Mouse (Mus musculus) heart, embryonic 12.5 days (tissue): ENCODE results near the gene Smug1. TPM values are rescaled to one million over a fixed set of nuclear protein-coding genes. Genes with fewer than 3 reads are reported as not detected.

Experiments
- ATAC-seq: fragments of 200-750 bp; cut with Nextera tagmentation; 2 replicates; pipeline ENCODE4 v1.8.0; 2017; ENCODE audit warnings: moderate TSS enrichment, moderate library complexity; ENCODE audit not compliant: insufficient number of reproducible peaks, low FRiP score
- H3K27ac ChIP-seq: fragments of 300-500 bp; sonication (generic); 2 replicates; pipeline ENCODE4 v1.5.1; 2016; ENCODE audit warnings: mild to moderate bottlenecking, moderate library complexity; ENCODE audit not compliant: poor library complexity, severe bottlenecking
- H3K27me3 ChIP-seq: fragments of 300-500 bp; sonication (generic); replicated peaks from 2 replicates; pipeline ENCODE4 v1.6.1; 2016; ENCODE audit warnings: mild to moderate bottlenecking, moderate library complexity
- H3K36me3 ChIP-seq: fragments of 300-500 bp; sonication (generic); 2 replicates; pipeline ENCODE4 v1.6.1; 2016; ENCODE audit warnings: mild to moderate bottlenecking, moderate library complexity
- H3K4me1 ChIP-seq: fragments of 300-500 bp; sonication (generic); replicated peaks from 2 replicates; pipeline ENCODE4 v1.6.1; 2016; ENCODE audit warnings: mild to moderate bottlenecking
- H3K4me2 ChIP-seq: fragments of 300-500 bp; sonication (generic); 2 replicates; pipeline ENCODE4 v1.6.1; 2016; ENCODE audit warnings: mild to moderate bottlenecking, moderate library complexity
- H3K4me3 ChIP-seq: fragments of 300-500 bp; sonication (generic); 2 replicates; pipeline ENCODE4 v1.5.1; 2016; ENCODE audit warnings: mild to moderate bottlenecking
- H3K9ac ChIP-seq: fragments of 300-500 bp; sonication (generic); 2 replicates; pipeline ENCODE4 v1.6.1; 2016; ENCODE audit warnings: mild to moderate bottlenecking, moderate library complexity
- H3K9me3 ChIP-seq: fragments of 300-500 bp; sonication (generic); replicated peaks from 2 replicates; pipeline ENCODE4 v1.6.1; 2016; ENCODE audit warnings: mild to moderate bottlenecking, moderate library complexity
- WGBS: fragments of 180-500 bp; shearing (Covaris S2); methylation state at CpG from one replicate; pipeline ENCODE4 v1.1.7; 2016; 5-methylcytosine and 5-hydroxymethylcytosine counted together
- polyA plus RNA-seq: library from polyadenylated mRNA; unstranded; fragments of >200 nt; fragmentation: Nextera tagmentation; extraction: Ambion mirVana; gene quantifications from 2 replicates; pipeline ENCODE4 v1.2.1, GENCODE M21; 2016

The Smug1 gene
- polyA plus RNA-seq, 1 experiment from 2014 or later: 17.4 TPM

GRCm38 (mm10) chr15:103163182-103163919 lies 3.5 kb downstream of the Smug1 start:
- no peaks in the 10 kb centered on the region for H3K9me3 ChIP-seq
- peak overlapping the region; percentile 76 for H3K9ac ChIP-seq
- H3K36me3 ChIP-seq: no peaks in the 10 kb centered on the region
- ATAC-seq: peak; percentile 76
- 7% methylated on average over 25 of the region's 25 CpGs for WGBS
- H3K27ac ChIP-seq: no peak overlapping the region
- peaks cover 38% of the 10 kb centered on the region for H3K27me3 ChIP-seq
- peak overlapping the region; percentile 76 for H3K4me3 ChIP-seq
- H3K4me2 ChIP-seq: peak overlapping the region; percentile 72
- peaks cover 6% of the 10 kb centered on the region for H3K4me1 ChIP-seq

DNA sequence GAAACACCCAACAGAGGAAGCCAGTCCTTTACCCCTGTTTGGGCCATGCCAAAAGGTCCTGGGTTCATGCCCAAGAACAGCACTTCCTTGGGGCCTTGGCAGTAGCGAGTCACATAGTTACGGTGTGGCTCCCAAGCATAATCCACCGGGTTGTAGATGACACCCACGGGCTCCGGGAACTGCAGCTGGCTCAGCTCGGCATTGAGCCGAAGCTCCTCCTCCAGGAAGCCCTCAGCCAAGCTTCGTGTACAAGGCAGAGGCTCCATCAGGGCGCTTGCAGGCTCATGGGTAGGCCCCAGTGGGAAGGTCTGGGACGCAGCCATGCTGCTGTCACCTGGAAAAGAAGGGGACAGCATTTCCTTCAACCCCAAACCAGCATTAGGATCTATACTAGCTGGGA lies 9.3 kb downstream of the Smug1 start:
- Histone ChIP-seq H3K9me3 (no peaks in the 10 kb centered on the region), H3K36me3 (peaks cover 16% of the 10 kb centered on the region; the same call in 1 of the 2 replicates), H3K4me3 (no peak overlapping the region), H3K4me2 (no peak overlapping the region), H3K27me3 (peaks cover 39% of the 10 kb centered on the region), H3K27ac (no peak overlapping the region), H3K4me1 (peaks cover 2% of the 10 kb centered on the region), H3K9ac (no peak overlapping the region)
- no peak for ATAC-seq
- 74% methylated on average over 10 of the region's 10 CpGs for WGBS

DNA sequence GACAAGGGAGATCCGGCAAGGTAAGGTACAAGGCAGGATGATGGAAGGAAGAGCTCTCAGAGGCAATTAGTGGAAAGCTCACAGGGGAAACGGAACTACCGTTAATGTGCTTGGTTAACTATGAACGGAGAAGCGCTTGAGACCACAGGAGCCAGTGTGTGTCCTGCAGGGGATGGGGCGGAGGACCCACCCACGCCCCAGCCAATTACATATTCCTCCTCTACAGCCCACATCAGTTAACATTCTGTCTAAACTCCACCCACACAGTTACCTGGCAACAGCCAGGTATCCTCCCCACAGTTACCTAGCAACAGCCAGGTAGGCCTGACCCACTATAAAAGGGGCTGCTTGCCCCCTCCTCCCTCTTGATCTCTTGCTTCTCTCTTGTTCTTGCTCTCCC lies 10.0 kb downstream of the Smug1 start:
- Histone ChIP-seq H3K27ac (no peak overlapping the region), H3K4me1 (no peaks in the 10 kb centered on the region), H3K9ac (no peak overlapping the region), H3K4me2 (no peak overlapping the region), H3K4me3 (no peak overlapping the region), H3K36me3 (peaks cover 16% of the 10 kb centered on the region; the same call in 1 of the 2 replicates), H3K9me3 (no peaks in the 10 kb centered on the region), H3K27me3 (peaks cover 39% of the 10 kb centered on the region)
- ATAC-seq: no peak
- 55% methylated on average over 7 of the region's 7 CpGs for WGBS

- Histone ChIP-seq H3K4me2 (no peak overlapping the region), H3K27ac (no peak overlapping the region), H3K4me1 (no peaks in the 10 kb centered on the region), H3K27me3 (peaks cover 38% of the 10 kb centered on the region), H3K4me3 (no peak overlapping the region), H3K9ac (no peak overlapping the region), H3K36me3 (peaks cover 16% of the 10 kb centered on the region; the same call in 1 of the 2 replicates), H3K9me3 (no peaks in the 10 kb centered on the region)
- WGBS: 39% methylated on average over 32 of the region's 32 CpGs
- ATAC-seq: no peak
These were observed 11.2 kb downstream of the Smug1 start for GRCm38 (mm10) chr15:103155366-103156321.

- 78% methylated on average over 4 of the region's 4 CpGs for WGBS
- no peak for ATAC-seq
- H3K27ac ChIP-seq: no peak overlapping the region
- no peak overlapping the region for H3K4me3 ChIP-seq
- H3K4me1 ChIP-seq: no peaks in the 10 kb centered on the region
- peaks cover 59% of the 10 kb centered on the region for H3K27me3 ChIP-seq
- no peak overlapping the region for H3K9ac ChIP-seq
- H3K9me3 ChIP-seq: no peaks in the 10 kb centered on the region
- peaks cover 16% of the 10 kb centered on the region; the same call in 1 of the 2 replicates for H3K36me3 ChIP-seq
- no peak overlapping the region for H3K4me2 ChIP-seq
These were observed 13.8 kb downstream of the Smug1 start for GRCm38 (mm10) chr15:103152890-103153610.

DNA sequence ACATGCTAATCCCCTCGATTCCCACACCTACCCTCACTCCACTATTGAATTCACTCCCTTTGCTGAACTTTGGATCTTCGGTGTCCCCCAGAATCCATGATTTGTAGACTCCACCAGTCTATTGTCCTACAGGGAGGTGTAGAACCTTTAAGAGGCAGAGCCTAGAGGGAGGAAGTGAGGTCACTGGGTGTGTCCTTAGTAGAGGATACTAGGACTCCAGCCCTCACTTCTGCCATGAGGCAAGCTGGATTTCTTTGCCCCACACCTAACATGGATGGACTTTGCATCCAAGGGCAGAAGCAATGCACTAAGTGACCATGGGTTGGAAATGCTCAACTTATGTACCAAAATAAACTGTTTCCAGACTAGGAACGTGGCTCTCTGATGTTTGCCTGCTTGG lies 14.5 kb downstream of the Smug1 start:
- peaks cover 61% of the 10 kb centered on the region for H3K27me3 ChIP-seq
- no peak overlapping the region for H3K27ac ChIP-seq
- H3K36me3 ChIP-seq: peaks cover 12% of the 10 kb centered on the region; the same call in 1 of the 2 replicates
- no peak overlapping the region for H3K4me3 ChIP-seq
- no peak for ATAC-seq
- H3K4me2 ChIP-seq: no peak overlapping the region
- WGBS: 77% methylated on average over 3 of the region's 3 CpGs
- H3K9ac ChIP-seq: no peak overlapping the region
- no peaks in the 10 kb centered on the region for H3K4me1 ChIP-seq
- no peaks in the 10 kb centered on the region for H3K9me3 ChIP-seq

- peaks cover 8% of the 10 kb centered on the region; the same call in 1 of the 2 replicates for H3K4me1 ChIP-seq
- no peak overlapping the region for H3K27ac ChIP-seq
- peaks cover 79% of the 10 kb centered on the region for H3K27me3 ChIP-seq
- H3K9me3 ChIP-seq: no peaks in the 10 kb centered on the region
- 56% methylated on average over 9 of the region's 9 CpGs for WGBS
- H3K4me2 ChIP-seq: no peak overlapping the region
- no peaks in the 10 kb centered on the region for H3K36me3 ChIP-seq
- H3K9ac ChIP-seq: no peak overlapping the region
- no peak for ATAC-seq
- no peak overlapping the region for H3K4me3 ChIP-seq
These were observed 19.1 kb downstream of the Smug1 start for GRCm38 (mm10) chr15:103147779-103148178.

DNA sequence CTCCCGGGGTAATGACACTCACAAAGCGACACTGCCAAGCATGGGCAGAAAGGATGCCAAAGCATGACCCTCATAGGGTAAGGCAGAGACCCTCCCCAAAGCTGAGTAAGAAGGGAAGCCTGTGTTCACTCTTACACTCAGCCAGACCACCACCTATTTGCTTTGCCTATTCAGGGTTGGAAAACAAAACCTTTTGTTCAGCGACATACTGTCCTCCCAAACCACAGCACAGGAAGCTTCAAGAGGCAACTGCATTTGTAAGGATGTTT lies 19.5 kb downstream of the Smug1 start:
- peaks cover 8% of the 10 kb centered on the region; the same call in 1 of the 2 replicates for H3K4me1 ChIP-seq
- H3K4me2 ChIP-seq: peak overlapping the region; percentile 93; the same call in 1 of the 2 replicates
- no peaks in the 10 kb centered on the region for H3K9me3 ChIP-seq
- no peak overlapping the region for H3K27ac ChIP-seq
- 23% methylated on average over 3 of the region's 3 CpGs for WGBS
- ATAC-seq: no peak
- peak overlapping the region; percentile 55; the same call in 1 of the 2 replicates for H3K4me3 ChIP-seq
- no peaks in the 10 kb centered on the region for H3K36me3 ChIP-seq
- H3K9ac ChIP-seq: 0 out of 2 replicates have a peak overlapping the region, but pooled peaks have one; percentile 67
- peaks cover 80% of the 10 kb centered on the region for H3K27me3 ChIP-seq

GRCm38 (mm10) chr15:103146627-103147421 lies 20.1 kb downstream of the Smug1 start:
- Histone ChIP-seq H3K9ac (peak overlapping the region; percentile 67), H3K27me3 (peaks cover 82% of the 10 kb centered on the region), H3K4me1 (peaks cover 8% of the 10 kb centered on the region; the same call in 1 of the 2 replicates), H3K4me3 (peak overlapping the region; percentile 55), H3K27ac (no peak overlapping the region), H3K9me3 (no peaks in the 10 kb centered on the region), H3K4me2 (peak overlapping the region; percentile 93), H3K36me3 (no peaks in the 10 kb centered on the region)
- ATAC-seq: no peak
- WGBS: 1% methylated on average over 57 of the region's 57 CpGs

GRCm38 (mm10) chr15:103145635-103146299 lies 21.1 kb downstream of the Smug1 start:
- H3K9me3 ChIP-seq: no peaks in the 10 kb centered on the region
- H3K27me3 ChIP-seq: peaks cover 88% of the 10 kb centered on the region
- H3K4me2 ChIP-seq: no peak overlapping the region
- no peak overlapping the region for H3K9ac ChIP-seq
- H3K4me1 ChIP-seq: peaks cover 8% of the 10 kb centered on the region; the same call in 1 of the 2 replicates
- no peak for ATAC-seq
- 67% methylated on average over 11 of the region's 11 CpGs for WGBS
- no peaks in the 10 kb centered on the region for H3K36me3 ChIP-seq
- no peak overlapping the region for H3K4me3 ChIP-seq
- H3K27ac ChIP-seq: no peak overlapping the region
